Mouse (Mus musculus) cerebellum, adult 18-20 months (tissue): ENCODE measurements around the gene 1110008P14Rik.

ENCODE experiments used
- DNase-seq, 2 experiments: peaks; one replicate each; pipeline ENCODE4 v3.0.0; 2021

The 1110008P14Rik gene

DNA sequence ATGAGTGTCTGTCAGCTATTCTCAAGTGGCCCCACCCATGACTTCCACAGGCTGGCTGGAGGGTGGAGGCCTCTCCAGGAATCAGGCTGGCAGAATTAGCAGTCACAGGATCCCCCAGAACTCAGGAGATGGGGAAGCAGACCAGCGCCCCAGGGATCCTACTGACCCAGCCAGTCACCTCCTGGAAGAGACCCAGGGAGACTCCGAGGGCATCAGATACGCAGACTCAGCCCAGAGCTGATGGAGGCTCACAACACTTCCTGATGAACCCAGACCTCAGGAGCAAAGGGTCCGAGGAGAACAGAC is 40.2 kb downstream of the 1110008P14Rik start:
- peak; percentile 52 to 59 for DNase-seq

DNA sequence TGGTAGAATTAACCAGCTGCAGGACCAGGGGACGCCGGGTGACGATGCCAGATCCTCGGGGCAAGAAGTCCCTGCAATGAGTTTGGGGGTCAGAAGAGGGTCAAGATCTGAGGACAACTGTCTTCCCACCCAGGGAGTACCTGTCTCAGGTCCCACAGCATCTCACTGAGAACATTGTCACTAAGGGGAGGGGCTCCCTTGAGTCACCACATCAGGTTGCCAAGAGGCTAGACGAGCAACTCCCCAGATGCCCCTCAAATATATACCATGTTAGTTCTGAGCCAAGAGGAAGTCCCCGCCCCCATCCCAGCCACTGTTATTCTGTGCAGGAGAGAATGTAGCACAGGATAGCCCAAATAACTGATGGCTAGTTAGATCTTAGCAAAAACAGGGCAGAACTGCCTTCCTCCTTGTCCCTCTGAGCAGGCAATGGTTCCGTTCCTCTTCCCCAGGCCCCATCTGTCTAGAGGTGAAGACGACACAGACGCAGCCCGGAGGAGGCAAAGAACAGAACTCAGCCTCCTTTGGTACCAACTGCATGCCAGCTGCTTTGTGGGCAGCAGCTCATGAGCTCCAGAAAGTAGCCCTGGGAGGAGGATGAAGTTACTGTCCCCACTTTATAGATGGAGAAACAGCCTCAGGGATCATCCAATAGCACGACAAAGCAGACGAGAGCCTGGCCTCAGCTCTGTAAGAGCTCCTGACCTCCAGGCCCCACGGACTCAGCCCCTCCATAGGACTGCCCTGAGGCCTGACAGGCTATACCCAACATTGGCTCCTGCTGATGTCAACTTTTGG is 40.7 kb downstream of the 1110008P14Rik start:
- peak; percentile 47 to 57 for DNase-seq

DNA sequence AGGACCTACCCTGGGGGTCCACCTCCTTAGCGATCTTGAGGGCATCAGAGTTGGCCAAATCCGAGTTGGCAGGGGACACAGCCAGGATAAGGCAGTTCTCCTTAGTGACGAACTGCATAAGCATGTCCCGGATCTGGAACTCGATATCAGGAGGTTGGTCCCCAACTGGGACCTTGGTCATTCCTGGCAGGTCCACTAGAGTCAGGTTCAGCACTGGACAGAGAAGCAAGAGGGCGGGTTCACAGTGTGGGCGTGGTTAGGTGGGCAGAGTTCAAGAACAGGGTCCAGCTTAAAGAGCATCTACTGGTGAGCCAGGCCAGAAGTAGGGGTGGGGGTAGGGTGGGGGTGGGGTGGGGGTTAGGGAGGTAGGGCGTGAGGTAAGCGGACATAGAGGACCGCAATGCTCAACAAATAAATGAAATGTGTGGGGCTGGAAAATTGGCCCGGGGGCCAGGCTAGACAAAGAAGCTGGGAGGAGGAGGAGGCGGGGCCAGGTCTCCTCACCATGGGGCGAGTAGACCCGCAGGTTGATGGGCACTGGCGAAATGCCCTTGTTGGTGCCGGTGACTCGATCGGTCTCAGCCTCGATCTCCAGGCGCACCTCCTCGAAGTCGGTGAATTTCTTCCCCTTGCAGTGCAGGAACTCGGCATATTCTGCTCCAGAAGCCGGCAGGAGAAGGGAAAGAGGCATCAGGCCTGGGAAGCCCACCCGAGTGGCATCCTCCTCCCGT is 41.7 kb downstream of the 1110008P14Rik start:
- DNase-seq, result no peak

DNA sequence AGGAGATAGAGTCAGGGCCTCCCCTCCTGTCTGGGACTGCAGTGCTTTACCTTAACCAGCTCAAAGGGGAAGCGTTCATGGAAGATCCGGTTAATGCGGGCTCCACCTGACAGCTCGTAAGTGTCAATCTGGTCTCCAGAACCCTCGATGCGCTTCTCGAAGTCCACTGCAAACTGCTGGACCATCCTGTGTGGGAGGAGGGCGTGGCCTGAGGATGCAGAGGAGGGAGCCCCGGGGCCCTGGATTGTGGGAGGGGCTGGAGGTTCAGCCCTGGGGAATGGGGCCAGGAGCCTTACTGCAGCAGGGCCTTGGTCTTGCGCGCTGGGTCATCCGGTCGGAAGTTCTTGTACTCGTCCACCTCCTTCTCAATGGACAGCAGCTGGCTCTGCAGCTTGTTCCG is 45.9 kb downstream of the 1110008P14Rik start:
- no peak for DNase-seq

DNA sequence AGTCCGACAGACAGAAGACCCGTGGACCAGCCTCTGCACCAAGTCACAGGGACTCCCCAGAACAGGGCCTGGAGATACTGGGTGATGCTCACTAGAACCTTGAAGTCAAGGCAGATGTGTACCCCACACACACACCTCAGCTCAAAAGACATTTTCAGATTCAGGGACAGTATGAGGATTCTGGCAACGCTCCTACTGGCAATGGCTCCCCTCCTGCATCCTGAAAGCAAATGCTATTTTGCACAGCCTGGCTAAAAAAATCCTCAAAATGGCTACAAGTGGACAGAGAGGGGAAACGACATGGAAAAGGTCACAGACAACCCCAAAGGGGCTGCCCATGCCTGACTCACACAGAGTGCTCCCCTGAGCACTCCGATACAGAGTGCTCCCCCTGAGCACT is 49.6 kb downstream of the 1110008P14Rik start:
- peak in 1 of 2 experiments; percentile 47 for DNase-seq

DNA sequence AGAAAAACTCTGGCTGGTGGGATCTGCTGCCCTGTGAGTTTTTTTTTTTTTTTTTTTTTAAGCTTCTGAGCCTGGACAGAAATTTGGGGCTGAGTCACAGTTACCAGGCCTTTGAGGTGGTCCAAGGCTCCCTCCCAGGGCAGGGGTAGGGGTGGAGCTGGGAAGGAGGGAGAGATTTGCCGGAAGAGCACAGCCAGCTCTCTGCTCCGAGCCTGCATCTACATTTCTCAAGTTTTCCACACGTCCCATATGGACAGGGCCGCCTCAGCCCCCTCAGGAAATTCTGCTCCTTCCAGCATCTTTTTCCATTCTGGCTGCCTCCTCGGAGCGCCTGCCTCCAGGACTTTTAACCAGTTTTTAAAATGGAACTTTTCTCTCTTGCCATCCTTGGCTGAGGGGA is 52.2 kb downstream of the 1110008P14Rik start:
- DNase-seq, result no peak

DNA sequence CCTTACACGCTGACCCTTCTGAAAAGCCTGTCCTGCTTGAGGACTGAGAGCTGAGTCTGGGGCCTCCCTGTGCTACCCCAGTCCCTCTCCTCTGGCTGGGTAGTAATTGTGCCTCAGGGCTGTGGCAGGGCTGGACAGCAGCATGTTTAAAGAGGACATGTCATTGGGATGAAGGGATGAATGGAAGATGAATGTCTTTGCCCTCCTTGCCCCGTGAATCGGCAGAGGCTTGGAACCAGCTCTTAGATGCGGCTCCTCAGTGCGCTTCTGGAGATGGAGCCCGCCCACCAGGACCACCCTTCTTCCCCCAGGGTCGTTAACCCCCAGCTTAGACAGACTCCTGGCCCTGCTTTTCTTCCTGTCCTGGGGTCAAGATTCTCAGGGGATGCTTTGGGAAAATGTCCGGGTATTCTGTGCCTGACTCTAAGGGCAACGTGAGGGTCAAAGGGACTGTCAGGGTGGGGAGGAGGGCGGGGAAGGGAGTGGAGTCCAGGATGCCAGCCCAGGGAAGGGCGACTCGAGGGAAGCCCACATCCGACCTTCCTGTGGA is 52.8 kb downstream of the 1110008P14Rik start:
- DNase-seq, result no peak

DNA sequence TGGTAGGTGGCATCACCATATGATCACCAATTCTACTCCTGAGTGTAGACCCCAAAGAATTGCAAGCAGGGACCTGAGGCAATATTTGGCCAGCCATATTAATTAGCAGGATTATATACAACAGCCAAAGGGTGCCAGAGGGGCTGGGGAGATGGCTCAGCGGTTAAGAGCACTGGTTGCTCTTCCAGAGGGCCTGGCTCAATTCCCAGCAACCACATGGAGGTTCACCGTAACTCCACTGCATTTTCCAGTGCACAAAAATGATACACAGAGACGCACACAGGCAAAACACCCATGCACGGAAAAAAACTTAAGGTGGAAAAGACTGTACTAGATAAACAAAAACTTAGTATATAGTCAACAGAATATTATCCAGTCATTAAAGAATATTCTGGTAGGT is 54.5 kb downstream of the 1110008P14Rik start:
- DNase-seq, result no peak
